Mouse (Mus musculus): ENCODE measurements around the gene Trp63. TPM values are rescaled to one million over a fixed set of nuclear protein-coding genes. Genes with fewer than 3 reads are reported as not detected.

Gene Trp63
- total and polyA plus RNA-seq, 2 experiments from 2014 or later, result 0.05 to 0.11 TPM

DNA sequence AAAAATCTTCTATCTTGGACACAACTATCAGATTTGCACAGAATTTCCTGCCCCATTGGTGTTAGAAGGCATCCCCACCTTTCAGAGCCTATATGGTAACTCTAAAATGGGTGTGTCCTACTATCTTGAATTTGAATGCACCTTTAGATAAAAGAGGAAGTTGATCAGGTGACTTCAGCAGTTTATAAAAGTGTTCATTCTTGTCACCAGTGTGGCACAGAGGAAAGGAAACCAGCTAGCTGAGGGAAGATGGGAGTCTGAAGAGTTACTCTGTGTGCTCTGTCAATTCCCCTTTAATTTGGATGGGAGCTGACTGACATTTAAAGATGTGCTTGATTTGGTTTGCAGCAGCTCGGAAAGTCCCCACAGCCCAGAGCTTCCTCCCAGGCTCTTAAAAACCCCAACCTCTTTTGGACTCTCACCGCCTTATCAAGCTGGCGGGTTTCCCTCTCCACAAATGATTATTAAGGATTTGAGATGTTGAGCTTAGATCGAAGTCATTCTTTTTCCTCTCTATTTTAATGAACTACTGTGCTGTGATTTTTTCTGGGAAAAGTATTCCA, 114.2 kb downstream of the Trp63 start:
- Histone ChIP-seq H3K27ac (no peak overlapping the region), H3K4me2 (ENCODE audit: low read depth, low read length) (no peak overlapping the region), H3K9me3 (ENCODE audit: low read length) (no peaks in the 10 kb centered on the region), H3K4me3 (ENCODE audit: low read length) (no peak overlapping the region), H3K36me3 (ENCODE audit: insufficient read depth, low read length) (no peaks in the 10 kb centered on the region), H3K4me1 (ENCODE audit: insufficient read depth, low read length) (no peaks in the 10 kb centered on the region), H3K9ac (replicated peaks; ENCODE audit: low read length) (no peak overlapping the region), H3K27me3 (ENCODE audit: insufficient read depth, low read length) (no peaks in the 10 kb centered on the region)
- DNase-seq (ENCODE audit: low spot score), result no peak
- no peak for ATAC-seq
- TF ChIP-seq CTCF (IDR thresholded peaks at IDR 0.05; ENCODE audit: low read depth), result no peak
- 73% methylated on average over 4 of the region's 4 CpGs for WGBS

DNA sequence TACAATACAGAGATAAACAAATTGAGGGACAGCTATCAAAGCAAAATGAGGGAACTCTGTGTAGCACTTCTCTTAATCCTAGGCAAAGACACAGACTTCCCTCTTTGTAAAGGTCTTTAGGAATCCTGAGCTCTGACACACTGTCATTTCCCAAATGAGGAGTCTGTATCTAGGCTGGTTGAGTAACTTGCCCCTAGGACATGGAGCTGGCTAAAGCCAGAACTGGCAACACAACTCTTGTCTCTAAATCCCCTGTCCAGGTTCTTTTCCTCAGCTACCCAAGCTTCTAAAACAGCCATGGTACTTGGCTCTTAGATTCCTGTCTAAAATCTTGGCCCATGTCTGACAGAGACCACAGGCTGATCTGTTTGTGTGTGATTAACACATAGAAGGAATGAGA, 116.1 kb downstream of the Trp63 start:
- TF ChIP-seq CTCF (IDR thresholded peaks at IDR 0.05; ENCODE audit: low read depth), result no peak
- no peak overlapping the region for H3K9ac ChIP-seq (replicated peaks; ENCODE audit: low read length)
- ATAC-seq (no peak), DNase-seq (ENCODE audit: low spot score) (no peak)
- H3K4me3 ChIP-seq (ENCODE audit: low read length), result no peak overlapping the region
- no peaks in the 10 kb centered on the region for H3K36me3 ChIP-seq (ENCODE audit: insufficient read depth, low read length)
- H3K27me3 ChIP-seq (ENCODE audit: insufficient read depth, low read length), result no peaks in the 10 kb centered on the region
- H3K27ac ChIP-seq, result no peak overlapping the region
- H3K4me2 ChIP-seq (ENCODE audit: low read depth, low read length), result no peak overlapping the region
- no peaks in the 10 kb centered on the region for H3K9me3 ChIP-seq (ENCODE audit: low read length)
- H3K4me1 ChIP-seq (ENCODE audit: insufficient read depth, low read length), result no peaks in the 10 kb centered on the region

DNA sequence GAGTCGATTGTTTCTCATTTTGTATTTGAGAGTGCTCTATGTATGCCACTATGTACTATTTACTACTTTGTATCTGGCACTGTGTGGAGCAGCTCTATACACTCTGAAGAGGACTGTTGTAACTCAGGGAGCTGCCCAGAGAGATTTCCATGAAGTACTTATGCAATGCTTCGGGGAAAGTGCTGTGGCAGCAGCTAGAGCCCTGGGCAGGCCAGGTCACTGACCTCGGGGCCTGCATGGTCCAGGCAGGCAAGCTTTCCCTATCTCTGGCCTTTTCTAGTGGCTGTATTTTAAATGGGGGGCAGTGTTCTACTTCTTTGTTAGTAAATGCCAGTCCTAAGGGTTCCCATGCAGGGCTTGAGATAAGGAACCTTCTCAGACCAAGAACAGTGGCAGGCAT, 121.4 kb downstream of the Trp63 start:
- H3K27me3 ChIP-seq (ENCODE audit: insufficient read depth, low read length), result no peaks in the 10 kb centered on the region
- no peak for TF ChIP-seq CTCF (IDR thresholded peaks at IDR 0.05; ENCODE audit: low read depth)
- no peak overlapping the region for H3K4me3 ChIP-seq (ENCODE audit: low read length)
- DNase-seq (ENCODE audit: low spot score), result no peak
- no peak overlapping the region for H3K27ac ChIP-seq
- H3K4me1 ChIP-seq (ENCODE audit: insufficient read depth, low read length), result no peaks in the 10 kb centered on the region
- ATAC-seq, result no peak
- H3K9ac ChIP-seq (replicated peaks; ENCODE audit: low read length), result no peak overlapping the region
- no peaks in the 10 kb centered on the region for H3K36me3 ChIP-seq (ENCODE audit: insufficient read depth, low read length)
- no peaks in the 10 kb centered on the region for H3K9me3 ChIP-seq (ENCODE audit: low read length)
- 78% methylated on average over 3 of the region's 3 CpGs for WGBS
- no peak overlapping the region for H3K4me2 ChIP-seq (ENCODE audit: low read depth, low read length)

DNA sequence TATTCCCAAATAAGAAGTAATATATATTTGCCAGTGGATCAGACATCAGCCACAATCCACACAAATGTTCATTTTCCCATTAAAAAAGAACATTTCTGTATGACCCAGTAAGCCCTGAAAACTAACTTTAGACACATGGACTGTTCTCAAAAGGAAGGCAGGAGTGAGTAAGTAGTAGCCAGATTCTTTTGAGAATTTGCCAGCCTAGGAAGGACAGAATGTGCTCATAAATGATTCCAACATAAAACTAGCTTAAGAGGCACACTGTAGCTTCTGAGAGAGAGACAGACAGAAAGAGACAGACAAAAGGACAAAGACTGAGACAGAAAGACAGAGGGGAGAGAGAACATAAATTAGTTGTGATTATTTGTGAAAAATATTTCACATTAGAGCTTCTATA, 123.6 kb downstream of the Trp63 start:
- no peak overlapping the region for H3K4me2 ChIP-seq (ENCODE audit: low read depth, low read length)
- no peak for TF ChIP-seq CTCF (IDR thresholded peaks at IDR 0.05; ENCODE audit: low read depth)
- no peaks in the 10 kb centered on the region for H3K9me3 ChIP-seq (ENCODE audit: low read length)
- H3K4me1 ChIP-seq (ENCODE audit: insufficient read depth, low read length), result no peaks in the 10 kb centered on the region
- no peak overlapping the region for H3K27ac ChIP-seq
- H3K4me3 ChIP-seq (ENCODE audit: low read length), result no peak overlapping the region
- no peaks in the 10 kb centered on the region for H3K27me3 ChIP-seq (ENCODE audit: insufficient read depth, low read length)
- no peaks in the 10 kb centered on the region for H3K36me3 ChIP-seq (ENCODE audit: insufficient read depth, low read length)
- DNase-seq (ENCODE audit: low spot score), result no peak
- ATAC-seq, result no peak
- H3K9ac ChIP-seq (replicated peaks; ENCODE audit: low read length), result no peak overlapping the region

DNA sequence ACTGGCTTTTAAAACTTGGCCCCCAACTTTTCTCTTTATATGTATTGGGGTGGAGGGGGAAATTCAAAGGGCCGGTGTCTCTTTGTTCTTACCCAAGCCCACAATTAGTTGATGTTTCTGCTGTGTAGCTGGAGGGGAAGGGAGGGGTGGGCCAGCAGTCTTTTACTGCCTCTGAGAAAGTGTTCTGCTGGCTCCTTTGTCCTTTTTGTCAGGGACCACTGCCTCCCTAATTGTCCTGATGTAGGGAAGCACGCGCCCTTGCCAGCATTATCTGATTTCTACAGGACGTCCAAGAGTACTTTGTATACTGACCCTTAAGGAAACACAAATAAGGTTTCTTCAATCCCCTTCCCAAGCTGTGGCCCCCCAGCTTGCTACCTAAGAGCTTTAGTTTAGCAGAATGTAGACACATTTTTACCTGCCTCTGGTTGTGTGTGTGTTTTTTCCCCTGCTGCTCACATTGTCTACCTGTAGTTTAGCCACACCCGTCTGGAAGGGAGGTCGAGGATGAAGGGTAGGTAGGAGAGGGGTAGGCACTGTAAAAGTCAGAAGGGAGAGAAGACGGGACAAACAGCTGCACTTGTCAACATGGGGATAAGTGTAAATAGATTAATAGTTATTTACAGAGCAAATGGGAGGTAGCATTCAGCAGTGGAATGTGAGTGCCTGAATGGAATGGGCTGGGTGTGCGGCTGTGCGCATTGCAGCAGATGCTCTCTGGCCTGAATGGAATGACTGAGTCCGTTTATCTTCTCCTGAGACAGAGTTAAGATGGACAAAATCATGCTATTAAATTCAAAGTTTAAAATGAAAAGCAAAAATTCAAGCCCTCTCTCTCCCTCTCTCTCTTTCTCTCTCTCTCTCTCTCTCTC, 134.4 kb downstream of the Trp63 start:
- H3K9me3 ChIP-seq (ENCODE audit: low read length), result no peaks in the 10 kb centered on the region
- no peaks in the 10 kb centered on the region for H3K4me1 ChIP-seq (ENCODE audit: insufficient read depth, low read length)
- H3K27ac ChIP-seq, result no peak overlapping the region
- 25% methylated on average over 10 of the region's 10 CpGs for WGBS
- H3K36me3 ChIP-seq (ENCODE audit: insufficient read depth, low read length), result no peaks in the 10 kb centered on the region
- H3K4me2 ChIP-seq (ENCODE audit: low read depth, low read length), result no peak overlapping the region
- no peaks in the 10 kb centered on the region for H3K27me3 ChIP-seq (ENCODE audit: insufficient read depth, low read length)
- DNase-seq (ENCODE audit: low spot score) (no peak), ATAC-seq (no peak)
- H3K4me3 ChIP-seq (ENCODE audit: low read length), result no peak overlapping the region
- no peak for TF ChIP-seq CTCF (IDR thresholded peaks at IDR 0.05; ENCODE audit: low read depth)
- H3K9ac ChIP-seq (replicated peaks; ENCODE audit: low read length), result no peak overlapping the region

DNA sequence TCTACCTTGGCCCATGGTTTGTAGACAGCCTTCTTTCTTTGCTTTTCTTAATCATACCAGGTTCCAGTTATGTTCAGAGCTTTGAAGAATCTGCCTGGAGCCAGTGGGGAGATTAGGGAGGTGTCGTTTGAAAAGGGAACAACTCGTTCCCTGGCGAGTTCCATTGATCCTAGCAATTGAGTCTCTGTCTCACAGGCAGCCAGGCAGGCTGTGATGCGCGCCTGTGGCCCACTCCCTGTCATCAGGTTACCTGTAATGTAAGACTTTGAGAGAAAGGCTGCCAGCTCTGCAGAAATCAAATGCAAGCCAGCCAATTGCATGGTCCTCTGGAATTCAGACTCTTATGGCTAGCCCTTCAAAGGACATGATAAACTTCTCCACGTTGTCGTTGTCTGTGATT, 142.5 kb downstream of the Trp63 start:
- no peaks in the 10 kb centered on the region for H3K9me3 ChIP-seq (ENCODE audit: low read length)
- WGBS, result 80% methylated on average over 7 of the region's 7 CpGs
- no peak for ATAC-seq
- DNase-seq (ENCODE audit: low spot score), result no peak
- H3K4me2 ChIP-seq (ENCODE audit: low read depth, low read length), result no peak overlapping the region
- no peaks in the 10 kb centered on the region for H3K27me3 ChIP-seq (ENCODE audit: insufficient read depth, low read length)
- no peaks in the 10 kb centered on the region for H3K4me1 ChIP-seq (ENCODE audit: insufficient read depth, low read length)
- no peaks in the 10 kb centered on the region for H3K36me3 ChIP-seq (ENCODE audit: insufficient read depth, low read length)
- no peak for TF ChIP-seq CTCF (IDR thresholded peaks at IDR 0.05; ENCODE audit: low read depth)
- no peak overlapping the region for H3K4me3 ChIP-seq (ENCODE audit: low read length)
- no peak overlapping the region for H3K9ac ChIP-seq (replicated peaks; ENCODE audit: low read length)
- no peak overlapping the region for H3K27ac ChIP-seq

DNA sequence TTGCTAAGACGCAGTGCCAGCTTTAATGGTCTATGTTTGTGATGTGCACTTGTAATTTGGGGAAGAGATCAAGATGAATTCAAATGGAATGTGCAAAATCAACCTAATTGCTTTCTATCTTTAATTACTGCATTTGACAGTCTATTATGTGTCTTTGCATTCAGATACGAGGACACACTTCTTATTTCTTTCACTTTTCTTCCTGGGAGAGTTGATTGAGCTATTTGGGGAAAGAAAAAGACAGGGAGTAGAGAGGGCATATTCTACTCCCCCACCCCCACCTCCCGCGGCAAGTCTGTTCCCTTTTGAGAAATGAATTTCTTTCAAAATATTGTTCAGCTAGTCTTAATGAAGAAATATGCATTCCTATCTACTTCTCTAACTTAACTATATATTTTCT, 149.0 kb downstream of the Trp63 start:
- H3K4me1 ChIP-seq (ENCODE audit: insufficient read depth, low read length), result no peaks in the 10 kb centered on the region
- no peaks in the 10 kb centered on the region for H3K27me3 ChIP-seq (ENCODE audit: insufficient read depth, low read length)
- H3K9me3 ChIP-seq (ENCODE audit: low read length), result no peaks in the 10 kb centered on the region
- WGBS, result 82% methylated on average over 4 of the region's 4 CpGs
- no peak overlapping the region for H3K9ac ChIP-seq (replicated peaks; ENCODE audit: low read length)
- no peak for TF ChIP-seq CTCF (IDR thresholded peaks at IDR 0.05; ENCODE audit: low read depth)
- no peak overlapping the region for H3K27ac ChIP-seq
- DNase-seq (ENCODE audit: low spot score) (no peak), ATAC-seq (no peak)
- H3K4me3 ChIP-seq (ENCODE audit: low read length), result no peak overlapping the region
- H3K36me3 ChIP-seq (ENCODE audit: insufficient read depth, low read length), result no peaks in the 10 kb centered on the region
- H3K4me2 ChIP-seq (ENCODE audit: low read depth, low read length), result no peak overlapping the region
